Mouse (Mus musculus): Measurements from ENCODE around the gene Nmur2.

Gene Nmur2

DNA sequence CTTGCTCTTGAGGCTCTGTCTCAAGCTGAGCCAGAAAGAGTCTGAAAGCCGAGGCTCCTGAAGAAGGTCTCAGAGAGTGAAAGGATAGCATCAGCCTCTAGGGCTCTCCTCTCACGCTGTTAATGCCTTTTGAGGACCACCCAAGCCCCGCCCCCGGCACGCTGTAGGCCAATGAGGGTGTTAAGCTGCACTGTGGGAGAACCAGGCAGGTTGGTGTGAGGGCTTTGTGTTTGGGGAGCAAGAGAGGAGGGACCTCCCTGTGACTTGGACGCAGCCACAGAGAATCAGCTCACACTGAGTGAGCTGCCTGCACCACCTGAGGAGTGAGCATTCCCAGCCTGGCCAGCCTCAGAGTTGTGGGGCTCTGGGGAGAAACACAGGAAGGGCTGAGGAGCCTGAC, at the start of gene Nmur2:
Gene Nmur2 (minus strand): TSS at position 94 of the 400 bp plus-strand sequence.
- DNase-seq (ENCODE audit: low read depth, low spot score) = no peak

DNA sequence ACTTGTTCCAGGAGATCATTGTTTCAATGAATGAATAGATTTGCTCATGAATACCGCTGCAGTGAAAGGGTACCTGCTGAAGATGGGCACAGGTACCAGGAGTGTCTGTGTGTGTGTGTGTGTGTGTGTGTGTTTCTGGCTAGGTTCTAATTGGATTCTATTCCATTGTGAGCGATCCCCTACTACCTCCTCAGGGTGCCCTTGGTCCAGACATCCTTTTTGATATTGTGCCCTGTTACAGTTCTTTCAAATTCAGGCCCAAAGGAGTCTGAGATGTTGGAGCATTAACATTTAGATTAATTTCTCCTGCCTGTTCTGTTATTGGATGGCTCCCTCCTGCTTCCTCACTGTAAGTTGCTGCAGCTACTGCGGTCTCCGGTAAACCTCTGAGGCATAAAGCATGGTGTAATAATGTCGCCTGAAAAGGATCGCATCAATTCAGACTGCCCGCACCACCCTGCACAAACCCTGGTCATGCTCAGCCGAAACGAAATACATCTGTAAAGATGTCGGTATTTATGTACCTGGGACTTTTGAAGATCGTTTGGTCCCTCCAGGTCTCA, 48.4 kb upstream of the Nmur2 start:
- DNase-seq (ENCODE audit: low read depth, low spot score) = no peak

DNA sequence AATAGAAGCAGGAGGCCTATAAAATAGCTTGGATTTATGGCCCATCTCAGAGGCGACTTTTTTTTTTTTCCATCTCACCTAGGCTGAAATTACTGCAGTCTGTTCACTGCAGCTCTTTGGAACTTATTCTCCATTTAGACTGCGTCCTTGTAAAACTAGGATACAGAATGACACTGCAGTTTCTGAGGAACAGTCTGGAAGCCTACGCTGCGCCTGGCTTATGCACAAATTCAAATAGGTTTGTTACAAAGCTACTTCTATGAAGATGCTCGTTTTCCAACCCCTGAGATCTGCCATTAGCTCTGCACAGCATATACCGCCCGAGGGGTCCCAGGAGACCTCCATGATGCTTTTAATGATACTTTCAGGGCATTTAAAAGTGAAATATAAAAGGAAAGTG, 31.3 kb upstream of the Nmur2 start:
- no peak for DNase-seq (ENCODE audit: low read depth, low spot score)

- no peak for DNase-seq (ENCODE audit: low read depth, low spot score)
These were observed 28.8 kb upstream of the Nmur2 start for GRCm38 (mm10) chr11:56069658-56070057.

DNA sequence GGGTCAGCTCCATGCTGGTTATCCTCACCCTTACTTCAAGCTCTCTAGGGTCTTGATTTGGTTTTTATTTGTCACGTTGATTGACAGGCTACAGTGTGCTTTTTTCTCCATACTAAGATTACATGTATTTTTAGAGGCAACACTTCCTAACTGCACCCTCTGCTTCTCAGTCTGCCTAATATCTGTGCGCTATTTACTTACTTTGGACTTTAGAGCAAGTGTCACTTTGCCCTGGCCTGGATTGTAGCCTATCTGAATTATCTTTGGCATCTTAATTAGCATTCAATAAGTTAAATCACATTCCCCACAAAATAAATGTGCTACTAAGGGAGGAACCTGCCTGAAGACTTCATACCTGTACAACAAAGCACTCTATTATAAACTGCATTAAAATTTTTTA, 24.3 kb upstream of the Nmur2 start:
- DNase-seq (ENCODE audit: low read depth, low spot score) = no peak

DNA sequence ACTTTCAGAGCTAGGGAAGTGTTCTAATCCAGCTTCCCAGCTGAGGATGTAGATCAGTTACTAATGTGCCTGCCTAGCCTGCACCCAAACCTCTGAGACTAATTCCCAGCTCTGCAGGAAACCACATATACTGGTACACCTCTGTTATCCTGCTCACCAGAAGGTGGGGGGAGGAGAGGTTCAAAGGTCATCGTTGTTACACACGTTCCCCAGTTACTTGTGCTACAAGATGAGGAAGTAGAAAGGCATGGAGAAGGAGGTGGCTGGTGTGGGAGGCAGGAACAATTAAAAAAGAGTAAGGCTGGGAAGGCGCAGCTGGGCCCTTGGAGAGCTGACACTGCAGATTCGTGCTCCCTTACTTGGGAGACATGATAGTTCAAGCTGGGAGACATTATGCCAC, 23.8 kb upstream of the Nmur2 start:
- no peak for DNase-seq (ENCODE audit: low read depth, low spot score)

DNA sequence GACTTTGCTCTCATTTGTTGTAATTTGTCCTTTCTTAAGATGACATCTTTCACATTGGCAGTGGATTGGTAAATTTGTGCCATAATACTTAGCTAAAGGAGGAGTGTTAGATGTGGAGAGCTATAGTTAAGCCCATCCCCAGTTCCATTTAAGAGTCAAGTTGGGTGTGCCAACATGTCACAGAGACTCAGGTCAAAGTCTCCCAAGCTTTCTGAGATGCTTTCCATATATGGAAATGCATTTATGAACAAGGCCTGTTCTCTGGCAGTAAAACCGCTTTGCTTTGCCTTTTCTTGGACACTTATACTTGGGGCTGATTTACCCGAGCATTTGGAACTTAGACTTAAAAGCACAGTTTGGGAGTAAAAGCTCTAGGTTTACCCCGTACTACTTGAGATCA, 18.4 kb upstream of the Nmur2 start:
- no peak for DNase-seq (ENCODE audit: low read depth, low spot score)

DNA sequence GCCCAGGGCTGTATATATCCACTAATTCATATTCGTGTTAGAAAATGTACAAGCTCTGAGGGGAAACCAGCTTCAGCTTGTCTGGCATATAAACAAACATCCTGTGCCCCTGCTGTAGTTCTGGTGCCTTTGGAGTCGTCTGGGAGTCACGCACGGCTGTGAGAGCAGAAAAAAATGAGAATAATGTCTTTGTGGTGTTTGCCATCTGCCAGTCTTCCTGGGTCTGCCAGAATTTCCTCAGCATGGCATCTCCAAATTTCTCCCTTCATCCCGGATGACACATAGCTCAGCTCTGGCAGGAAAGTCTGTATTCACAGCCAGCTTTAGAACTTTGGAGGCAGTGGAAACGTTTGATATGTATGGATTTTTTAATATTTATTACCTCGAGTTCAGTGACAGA, 13.6 kb upstream of the Nmur2 start:
- no peak for DNase-seq (ENCODE audit: low read depth, low spot score)

DNA sequence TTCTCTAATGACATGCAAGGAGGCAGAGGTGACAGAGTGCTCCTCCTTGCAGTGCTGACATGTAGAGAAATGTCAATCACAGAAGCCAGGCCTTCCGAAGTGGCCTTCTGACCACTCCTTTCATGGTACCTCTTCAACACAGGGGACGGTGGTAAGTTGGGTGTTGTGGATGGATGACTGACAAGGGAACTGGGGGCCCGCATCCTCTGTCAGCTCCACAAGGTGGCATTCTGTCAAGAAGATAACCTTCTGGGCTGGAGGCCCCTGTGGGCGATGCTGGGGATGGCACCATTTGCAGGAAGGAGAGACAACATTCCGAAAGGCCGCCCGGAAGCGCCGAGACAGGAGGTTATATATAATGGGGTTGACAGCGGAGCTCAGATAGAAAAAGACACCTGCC, 14.0 kb downstream of the Nmur2 start:
- peak; percentile 16 for DNase-seq (ENCODE audit: low read depth, low spot score)

DNA sequence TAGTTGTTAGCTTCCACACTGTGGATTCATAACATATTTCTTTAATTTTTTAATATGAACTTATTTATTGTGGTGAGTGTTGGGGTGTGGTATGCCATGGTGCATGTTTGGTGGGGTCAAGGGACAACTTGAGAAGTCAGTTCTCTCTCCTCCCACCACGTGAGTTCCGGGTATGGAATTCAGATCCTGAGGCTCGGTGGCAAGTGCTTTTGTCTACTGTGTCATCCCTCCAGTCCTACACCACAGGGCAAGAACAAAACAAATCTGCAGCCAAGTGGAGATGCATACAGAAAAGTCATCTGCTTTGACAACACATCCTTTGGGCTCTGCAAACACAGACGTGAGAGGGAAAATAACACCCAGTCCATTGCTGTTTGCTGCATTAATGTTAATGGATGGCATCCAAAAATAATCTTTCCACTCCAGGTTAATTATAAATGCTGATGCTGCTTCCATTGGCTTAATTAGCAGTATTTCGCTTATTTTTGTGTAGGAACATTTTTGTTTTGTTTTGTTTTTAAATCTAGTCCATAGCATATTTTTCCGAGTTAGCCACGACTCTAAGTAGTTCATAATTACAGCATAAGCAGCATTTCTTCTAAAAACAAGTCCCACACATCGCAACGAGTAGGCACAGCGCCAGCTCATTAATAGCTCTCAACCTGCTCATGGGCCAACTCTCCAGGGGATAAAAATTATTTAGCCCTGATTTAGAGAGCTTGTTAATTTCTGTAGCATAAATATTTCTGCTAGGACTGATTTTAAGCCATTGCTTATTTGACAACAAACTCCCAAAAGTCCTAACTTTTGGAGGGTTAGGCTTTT, 14.9 kb downstream of the Nmur2 start:
- DNase-seq (ENCODE audit: low read depth, low spot score) = no peak

- no peak for DNase-seq (ENCODE audit: low read depth, low spot score)
These were observed 27.2 kb downstream of the Nmur2 start for GRCm38 (mm10) chr11:56013510-56014057.

DNA sequence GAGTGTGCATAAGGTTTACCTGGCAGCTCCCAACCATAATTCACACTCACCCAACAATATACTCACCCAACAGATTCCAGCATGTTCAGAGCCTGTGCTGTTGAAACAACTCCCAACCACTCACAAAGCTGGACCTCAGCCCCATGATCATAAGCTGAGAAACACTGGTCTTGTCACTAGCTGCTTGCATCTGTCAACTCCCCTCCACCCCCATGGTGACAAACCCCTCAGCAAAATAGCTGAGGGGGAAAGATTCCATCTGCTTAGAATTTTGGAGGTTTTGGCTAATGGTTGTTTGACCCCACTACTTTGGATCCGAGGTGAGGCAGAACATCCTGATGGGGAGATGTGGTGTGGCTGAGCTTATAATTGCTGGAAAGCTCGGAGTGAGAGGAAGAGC, 28.4 kb downstream of the Nmur2 start:
- DNase-seq (ENCODE audit: low read depth, low spot score) = no peak

GRCm38 (mm10) chr11:56008277-56008676, 32.5 kb downstream of the Nmur2 start:
- DNase-seq (ENCODE audit: low read depth, low spot score) = no peak

- DNase-seq (ENCODE audit: low read depth, low spot score) = no peak
These were observed 48.0 kb downstream of the Nmur2 start for GRCm38 (mm10) chr11:55992799-55993198.

GRCm38 (mm10) chr11:55992148-55992547, 48.7 kb downstream of the Nmur2 start:
- no peak for DNase-seq (ENCODE audit: low read depth, low spot score)

GRCm38 (mm10) chr11:55991505-55992066, 49.2 kb downstream of the Nmur2 start:
- peak; percentile 20 for DNase-seq (ENCODE audit: low read depth, low spot score)

- DNase-seq (ENCODE audit: low read depth, low spot score) = no peak
These were observed 56.2 kb downstream of the Nmur2 start for GRCm38 (mm10) chr11:55984643-55985042.

- DNase-seq (ENCODE audit: low read depth, low spot score) = no peak
These were observed 59.2 kb downstream of the Nmur2 start for GRCm38 (mm10) chr11:55981656-55982055.

DNA sequence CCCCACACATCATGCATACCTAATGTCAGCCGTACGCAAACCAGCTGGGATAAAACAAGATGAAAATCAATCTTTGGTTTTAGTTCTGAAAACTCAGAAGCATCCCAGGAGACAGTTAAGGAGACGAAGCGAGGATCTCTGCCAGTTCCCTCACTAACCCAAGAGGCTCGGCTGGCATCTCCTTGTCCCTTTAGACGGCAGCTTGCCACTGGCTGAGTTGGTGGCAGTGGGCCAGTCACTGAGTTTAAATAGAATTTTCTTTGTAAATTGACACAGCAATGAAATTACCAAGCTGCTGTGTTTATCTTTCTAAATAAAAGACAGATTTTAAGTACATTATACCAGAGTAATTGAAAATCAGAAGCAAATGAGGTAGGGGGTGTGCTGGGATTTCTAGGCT, 62.7 kb downstream of the Nmur2 start:
- DNase-seq (ENCODE audit: low read depth, low spot score) = no peak
